Mouse (Mus musculus): ENCODE data around the gene Ndrg4. TPM values are rescaled to one million over a fixed set of nuclear protein-coding genes. Genes with fewer than 3 reads are reported as not detected.
A peak's percentile ranks its signal among the peaks of the same experiment; 100 is the strongest.

Ndrg4 gene
- 571 and 665 TPM in 2 replicates for polyA plus RNA-seq (2015; fragmentation: Nextera tagmentation; extraction: Ambion mirVana)

- H3K27ac ChIP-seq (ENCODE audit: low read depth, low read length): peak within 1 kb of the TSS; percentile 69
- H3K4me1 ChIP-seq (ENCODE audit: control insufficient read depth, insufficient read depth, low read depth, low read length): peaks cover 14% of the 10 kb centered on the region; the same call in 1 of the 2 replicates
- H3K27me3 ChIP-seq (replicated peaks; ENCODE audit: control insufficient read depth, insufficient read depth, low read length): no peaks in the 10 kb centered on the region; the same call in 1 of the 2 replicates
- H3K4me3 ChIP-seq (ENCODE audit: low read length): peak within 1 kb of the TSS; percentile 73
- H3K9me3 ChIP-seq (ENCODE audit: control insufficient read depth, low read length): no peaks in the 10 kb centered on the region
- H3K36me3 ChIP-seq (ENCODE audit: control insufficient read depth, insufficient read depth, low read length): no peaks in the 10 kb centered on the region
- peak within 1 kb of the TSS; percentile 85 for H3K9ac ChIP-seq (ENCODE audit: low read depth, low read length)
- WGBS: 59% methylated on average over 9 of the region's 9 CpGs
- ATAC-seq: no peak
- peak within 1 kb of the TSS; percentile 82 for H3K4me2 ChIP-seq (ENCODE audit: low read length)
Measured at GRCm38 (mm10) chr8:95676631-95677030, at the start of gene Ndrg4. Gene Ndrg4, plus strand, starts transcription at chr8:95676980.

DNA sequence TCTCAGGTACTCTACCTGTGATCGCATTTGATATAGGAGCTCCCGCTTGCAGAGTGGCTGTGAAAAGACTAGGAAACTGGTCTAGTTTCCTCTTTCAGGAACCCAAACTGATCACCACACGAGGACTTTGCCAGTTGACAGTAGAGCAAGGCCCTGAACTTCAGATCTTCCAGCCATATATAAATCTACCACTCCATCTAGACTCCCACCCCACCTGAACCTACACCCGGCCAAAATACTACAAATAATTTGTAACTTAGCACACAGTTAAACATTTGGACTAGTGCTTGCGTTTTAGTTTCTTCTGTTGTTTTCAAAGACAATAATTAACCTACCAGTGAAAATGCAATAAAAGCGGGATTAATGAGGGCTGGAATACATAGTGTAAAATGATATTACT, 43.9 kb upstream of the Ndrg4 start:
- Histone ChIP-seq H3K36me3 (ENCODE audit: control insufficient read depth, insufficient read depth, low read length) (no peaks in the 10 kb centered on the region), H3K9me3 (ENCODE audit: control insufficient read depth, low read length) (no peaks in the 10 kb centered on the region), H3K9ac (ENCODE audit: low read depth, low read length) (no peak overlapping the region), H3K4me3 (ENCODE audit: low read length) (peak overlapping the region; percentile 62), H3K4me2 (ENCODE audit: low read length) (peak overlapping the region; percentile 69), H3K4me1 (ENCODE audit: control insufficient read depth, insufficient read depth, low read depth, low read length) (peaks cover 10% of the 10 kb centered on the region), H3K27me3 (replicated peaks; ENCODE audit: control insufficient read depth, insufficient read depth, low read length) (peaks cover 3% of the 10 kb centered on the region; the same call in 1 of the 2 replicates), H3K27ac (ENCODE audit: low read depth, low read length) (no peak overlapping the region)
- ATAC-seq: peak; percentile 44
- WGBS: 79% methylated on average over 6 of the region's 6 CpGs

GRCm38 (mm10) chr8:95633262-95634062, 43.3 kb upstream of the Ndrg4 start, which contains the start of gene Gins3:
Gene Gins3, plus strand, starts transcription at chr8:95633453.
- H3K36me3 ChIP-seq (ENCODE audit: control insufficient read depth, insufficient read depth, low read length): no peaks in the 10 kb centered on the region
- peaks cover 3% of the 10 kb centered on the region; the same call in 1 of the 2 replicates for H3K27me3 ChIP-seq (replicated peaks; ENCODE audit: control insufficient read depth, insufficient read depth, low read length)
- under 1% methylated on average over 52 of the region's 52 CpGs for WGBS
- H3K4me2 ChIP-seq (ENCODE audit: low read length): peak within 1 kb of the TSS; percentile 69
- H3K27ac ChIP-seq (ENCODE audit: low read depth, low read length): no peak within 1 kb of the TSS
- H3K9me3 ChIP-seq (ENCODE audit: control insufficient read depth, low read length): no peaks in the 10 kb centered on the region
- H3K4me3 ChIP-seq (ENCODE audit: low read length): peak within 1 kb of the TSS; percentile 62
- H3K9ac ChIP-seq (ENCODE audit: low read depth, low read length): peak within 1 kb of the TSS; percentile 59
- H3K4me1 ChIP-seq (ENCODE audit: control insufficient read depth, insufficient read depth, low read depth, low read length): peaks cover 10% of the 10 kb centered on the region
- ATAC-seq: peak; percentile 97

- 8% methylated on average over 6 of the region's 6 CpGs for WGBS
- ATAC-seq: no peak
- peaks cover 3% of the 10 kb centered on the region; the same call in 1 of the 2 replicates for H3K27me3 ChIP-seq (replicated peaks; ENCODE audit: control insufficient read depth, insufficient read depth, low read length)
Measured at GRCm38 (mm10) chr8:95634063-95634340, 42.8 kb upstream of the Ndrg4 start.

DNA sequence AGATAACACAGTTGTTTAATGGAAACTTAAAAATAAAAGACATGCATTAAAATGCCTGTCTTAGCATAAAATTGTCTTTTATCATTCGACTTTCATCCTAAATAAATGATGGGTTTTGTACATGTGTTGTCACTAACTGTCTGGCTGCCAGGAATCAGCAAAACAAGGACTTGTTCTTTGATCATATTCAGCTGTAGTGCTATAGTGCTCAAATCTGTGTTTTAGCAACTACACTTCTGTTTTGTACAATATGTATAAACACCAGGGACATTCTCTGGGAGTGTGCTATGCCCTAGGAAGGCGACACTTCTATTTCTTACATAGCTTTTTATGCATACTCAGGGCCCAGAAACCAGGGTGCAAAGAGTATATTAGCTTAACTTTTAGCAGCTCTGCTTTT, 31.8 kb upstream of the Ndrg4 start:
- Histone ChIP-seq H3K27ac (ENCODE audit: low read depth, low read length) (no peak overlapping the region), H3K9ac (ENCODE audit: low read depth, low read length) (no peak overlapping the region), H3K4me3 (ENCODE audit: low read length) (no peak overlapping the region), H3K36me3 (ENCODE audit: control insufficient read depth, insufficient read depth, low read length) (no peaks in the 10 kb centered on the region), H3K27me3 (replicated peaks; ENCODE audit: control insufficient read depth, insufficient read depth, low read length) (no peaks in the 10 kb centered on the region), H3K4me1 (ENCODE audit: control insufficient read depth, insufficient read depth, low read depth, low read length) (no peaks in the 10 kb centered on the region), H3K9me3 (ENCODE audit: control insufficient read depth, low read length) (no peaks in the 10 kb centered on the region), H3K4me2 (ENCODE audit: low read length) (no peak overlapping the region)
- no peak for ATAC-seq
- 97% methylated on average over 2 of the region's 2 CpGs for WGBS

More at GRCm38 (mm10) chr8:95634063-95634340, 42.8 kb upstream of the Ndrg4 start:
- Histone ChIP-seq H3K4me3 (ENCODE audit: low read length) (peak overlapping the region; percentile 62), H3K9me3 (ENCODE audit: control insufficient read depth, low read length) (no peaks in the 10 kb centered on the region), H3K9ac (ENCODE audit: low read depth, low read length) (peak overlapping the region; percentile 59), H3K27ac (ENCODE audit: low read depth, low read length) (no peak overlapping the region), H3K4me1 (ENCODE audit: control insufficient read depth, insufficient read depth, low read depth, low read length) (peaks cover 10% of the 10 kb centered on the region), H3K36me3 (ENCODE audit: control insufficient read depth, insufficient read depth, low read length) (no peaks in the 10 kb centered on the region), H3K4me2 (ENCODE audit: low read length) (peak overlapping the region; percentile 69)

- Histone ChIP-seq H3K4me2 (ENCODE audit: low read length) (no peak overlapping the region), H3K4me1 (ENCODE audit: control insufficient read depth, insufficient read depth, low read depth, low read length) (no peaks in the 10 kb centered on the region), H3K27ac (ENCODE audit: low read depth, low read length) (no peak overlapping the region), H3K36me3 (ENCODE audit: control insufficient read depth, insufficient read depth, low read length) (no peaks in the 10 kb centered on the region), H3K9me3 (ENCODE audit: control insufficient read depth, low read length) (no peaks in the 10 kb centered on the region), H3K9ac (ENCODE audit: low read depth, low read length) (no peak overlapping the region), H3K4me3 (ENCODE audit: low read length) (no peak overlapping the region), H3K27me3 (replicated peaks; ENCODE audit: control insufficient read depth, insufficient read depth, low read length) (no peaks in the 10 kb centered on the region)
- ATAC-seq: no peak
- 75% methylated on average over 3 of the region's 3 CpGs for WGBS
Measured at GRCm38 (mm10) chr8:95648251-95648650, 28.5 kb upstream of the Ndrg4 start.

- Histone ChIP-seq H3K4me1 (ENCODE audit: control insufficient read depth, insufficient read depth, low read depth, low read length) (no peaks in the 10 kb centered on the region), H3K4me2 (ENCODE audit: low read length) (no peak overlapping the region), H3K9me3 (ENCODE audit: control insufficient read depth, low read length) (no peaks in the 10 kb centered on the region), H3K27me3 (replicated peaks; ENCODE audit: control insufficient read depth, insufficient read depth, low read length) (no peaks in the 10 kb centered on the region), H3K9ac (ENCODE audit: low read depth, low read length) (no peak overlapping the region), H3K36me3 (ENCODE audit: control insufficient read depth, insufficient read depth, low read length) (no peaks in the 10 kb centered on the region), H3K27ac (ENCODE audit: low read depth, low read length) (no peak overlapping the region), H3K4me3 (ENCODE audit: low read length) (no peak overlapping the region)
- no peak for ATAC-seq
- WGBS: 84% methylated on average over 5 of the region's 5 CpGs
Measured at GRCm38 (mm10) chr8:95653351-95653750, 23.4 kb upstream of the Ndrg4 start.

GRCm38 (mm10) chr8:95655831-95656230, 20.9 kb upstream of the Ndrg4 start:
- no peak overlapping the region for H3K27ac ChIP-seq (ENCODE audit: low read depth, low read length)
- no peak for ATAC-seq
- H3K9me3 ChIP-seq (ENCODE audit: control insufficient read depth, low read length): no peaks in the 10 kb centered on the region
- no peaks in the 10 kb centered on the region for H3K4me1 ChIP-seq (ENCODE audit: control insufficient read depth, insufficient read depth, low read depth, low read length)
- H3K27me3 ChIP-seq (replicated peaks; ENCODE audit: control insufficient read depth, insufficient read depth, low read length): no peaks in the 10 kb centered on the region
- WGBS: 79% methylated on average over 7 of the region's 7 CpGs
- no peak overlapping the region for H3K4me2 ChIP-seq (ENCODE audit: low read length)
- H3K4me3 ChIP-seq (ENCODE audit: low read length): no peak overlapping the region
- no peak overlapping the region for H3K9ac ChIP-seq (ENCODE audit: low read depth, low read length)
- no peaks in the 10 kb centered on the region for H3K36me3 ChIP-seq (ENCODE audit: control insufficient read depth, insufficient read depth, low read length)

- Histone ChIP-seq H3K9ac (ENCODE audit: low read depth, low read length) (no peak overlapping the region), H3K4me2 (ENCODE audit: low read length) (no peak overlapping the region), H3K4me3 (ENCODE audit: low read length) (no peak overlapping the region), H3K36me3 (ENCODE audit: control insufficient read depth, insufficient read depth, low read length) (no peaks in the 10 kb centered on the region), H3K27ac (ENCODE audit: low read depth, low read length) (no peak overlapping the region), H3K9me3 (ENCODE audit: control insufficient read depth, low read length) (no peaks in the 10 kb centered on the region), H3K27me3 (replicated peaks; ENCODE audit: control insufficient read depth, insufficient read depth, low read length) (no peaks in the 10 kb centered on the region), H3K4me1 (ENCODE audit: control insufficient read depth, insufficient read depth, low read depth, low read length) (no peaks in the 10 kb centered on the region)
- WGBS: 60% methylated on average over 5 of the region's 5 CpGs
- no peak for ATAC-seq
Measured at GRCm38 (mm10) chr8:95656316-95657002, 20.3 kb upstream of the Ndrg4 start.
